Mouse (Mus musculus) embryo, embryonic 11.5 days (tissue): Measurements from ENCODE around the gene Lmod3.
"Not testable (repeated sequence)": the region's sequence is repeated elsewhere in the genome, so short reads cannot be mapped to it uniquely, and the experiment has no call there.

Experiments
- DNase-seq: peaks from one replicate; pipeline ENCODE4 v3.0.0-alpha.2; 2012; ENCODE audit warnings: low read depth, low spot score

Lmod3 gene

GRCm38 (mm10) chr6:97276366-97276765 is 23.8 kb upstream of the Lmod3 start:
- no peak for DNase-seq

DNA sequence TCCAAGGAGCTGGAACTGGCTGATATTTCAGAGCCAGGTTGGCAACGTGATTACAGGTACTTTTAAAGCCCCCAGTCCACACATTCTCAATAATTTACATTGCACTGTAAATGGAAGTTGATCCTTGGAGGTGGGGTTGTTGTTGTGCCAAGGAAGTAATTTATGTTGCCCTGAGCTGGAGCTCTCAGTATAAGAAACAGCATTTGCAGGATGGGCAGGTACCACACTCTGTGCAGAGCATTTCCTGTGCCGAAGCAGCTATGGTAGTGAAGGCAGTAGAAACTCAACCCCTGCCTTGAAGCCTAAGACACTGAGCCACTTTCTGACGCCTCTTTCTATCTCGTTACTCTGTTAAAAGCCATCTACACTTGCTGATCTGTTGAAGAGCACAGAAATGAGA is 23.2 kb upstream of the Lmod3 start:
- DNase-seq = no peak

DNA sequence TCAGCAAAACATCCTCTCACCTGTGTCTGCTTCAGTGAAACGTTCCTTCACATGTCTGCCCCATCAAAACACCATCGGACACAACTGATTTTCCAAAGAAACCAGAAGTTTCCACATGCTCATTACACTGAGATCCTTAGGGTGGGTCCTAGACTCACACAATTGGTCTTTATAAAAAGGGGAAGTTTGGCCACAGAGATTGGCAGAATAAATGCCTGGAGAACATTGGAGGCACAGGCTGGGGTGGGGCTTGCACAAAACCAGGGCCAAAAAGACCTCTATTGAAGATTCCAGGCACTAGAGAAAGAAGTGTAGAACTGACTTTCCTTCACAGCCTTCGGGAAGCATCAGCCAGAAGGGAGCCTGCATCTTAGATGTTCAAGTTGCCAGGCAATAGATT is 21.2 kb upstream of the Lmod3 start:
- DNase-seq = no peak

DNA sequence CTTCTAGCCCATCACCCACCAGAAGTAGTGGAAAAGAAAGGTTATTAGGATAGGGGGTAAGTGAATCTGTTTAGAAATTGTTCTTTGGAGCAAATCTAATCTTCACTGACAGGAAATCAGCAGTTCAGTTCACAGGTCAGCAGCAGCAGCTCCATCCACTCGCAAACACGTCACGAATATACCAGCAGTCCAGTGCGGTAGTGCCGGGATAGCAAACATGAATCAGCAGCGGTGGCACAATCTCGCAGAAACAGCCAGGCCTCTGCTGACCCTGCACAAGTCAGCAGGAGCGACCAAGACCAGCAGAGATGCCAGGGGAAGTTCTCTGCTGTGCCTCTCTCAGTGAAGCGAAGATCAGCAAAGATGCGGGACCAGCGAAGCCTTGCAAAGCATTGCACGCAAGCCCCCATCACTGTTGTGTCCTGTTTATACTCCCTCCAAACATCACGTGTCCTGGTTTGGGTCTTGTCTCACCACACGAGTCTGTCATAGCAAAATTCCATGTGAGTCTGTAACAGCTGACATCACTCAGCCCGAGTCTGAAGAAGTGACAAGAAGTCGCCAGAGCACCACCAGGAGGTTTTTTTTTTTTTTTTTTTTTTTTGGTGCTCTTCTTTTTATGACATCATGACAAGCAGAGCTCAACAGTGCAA is 20.6 kb upstream of the Lmod3 start:
- DNase-seq = no peak

DNA sequence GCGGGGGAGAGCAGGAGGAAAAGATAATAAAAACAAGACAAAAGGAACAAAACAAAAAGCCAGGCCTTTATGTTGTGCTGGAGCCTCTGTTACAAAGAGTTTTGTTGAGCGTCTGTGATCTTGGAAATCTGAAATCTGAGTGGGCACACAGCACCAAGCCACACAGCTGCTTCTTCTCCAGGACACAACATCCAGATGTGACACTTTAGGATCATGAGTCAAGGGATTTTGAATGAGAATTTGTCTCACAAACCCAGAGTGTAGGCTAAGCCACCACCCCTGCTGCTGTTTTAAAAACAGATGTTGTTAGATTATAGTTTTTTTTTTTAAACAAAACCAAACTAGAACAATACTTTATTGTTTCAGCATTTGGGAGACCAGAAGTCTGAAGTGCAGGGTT is 19.8 kb upstream of the Lmod3 start:
- no peak for DNase-seq

DNA sequence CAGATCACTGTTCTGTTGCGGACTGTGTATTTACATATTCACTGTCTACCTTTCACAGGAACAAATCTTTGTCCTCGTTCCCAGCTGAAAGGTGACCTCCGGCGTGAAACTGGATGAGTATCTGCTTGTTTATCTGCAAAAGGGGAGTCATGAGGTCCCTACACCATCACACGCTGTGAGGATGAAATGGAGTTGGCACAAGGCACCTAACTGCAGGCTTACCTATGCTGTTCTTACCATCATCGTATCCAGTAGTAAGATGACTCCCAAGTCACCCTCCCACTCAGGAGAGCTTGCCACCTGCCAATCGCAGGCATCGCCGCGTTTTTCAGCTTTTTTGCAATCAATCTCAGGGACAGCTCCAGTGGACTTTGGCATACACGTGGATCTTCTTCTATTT is 17.0 kb upstream of the Lmod3 start:
- DNase-seq = no peak

GRCm38 (mm10) chr6:97267132-97267531 is 14.6 kb upstream of the Lmod3 start:
- DNase-seq = no peak

DNA sequence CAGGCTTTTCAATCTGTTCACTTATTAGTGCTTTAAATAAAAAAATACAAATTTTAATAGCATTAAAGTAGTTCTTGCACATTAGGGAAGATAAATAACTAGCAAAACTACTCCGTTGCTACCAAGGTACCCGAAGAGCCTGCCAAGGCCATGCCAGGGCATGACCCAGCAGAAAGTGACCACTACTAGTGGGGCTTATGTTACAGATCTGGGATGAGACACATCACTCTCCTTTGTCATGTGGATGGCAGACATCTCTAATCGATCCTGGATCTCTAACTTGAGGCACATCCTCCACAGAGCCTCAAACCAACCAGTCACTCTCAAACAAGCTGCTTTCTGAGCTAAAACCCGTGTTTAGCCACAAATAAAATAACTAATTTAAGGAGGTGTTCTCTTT is 14.1 kb upstream of the Lmod3 start:
- DNase-seq = no peak

DNA sequence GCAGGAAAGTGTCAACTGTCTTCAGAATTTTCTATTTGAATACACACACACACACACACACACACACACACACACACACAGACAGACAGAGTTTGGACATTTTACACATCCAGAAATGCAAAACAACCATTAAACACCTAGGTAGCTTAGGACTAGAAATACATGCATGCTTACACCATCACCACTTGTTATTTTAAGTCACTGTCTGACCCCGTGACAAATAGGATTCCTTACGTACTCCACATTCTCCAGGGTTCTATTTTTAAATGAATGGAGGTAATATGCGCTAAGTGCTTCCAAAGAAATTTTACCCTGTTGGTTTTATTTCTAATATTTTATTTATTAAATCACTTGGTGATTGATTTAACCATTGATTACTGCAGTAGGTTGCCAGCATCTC is 13.1 kb upstream of the Lmod3 start:
- DNase-seq = no peak

- no peak for DNase-seq
Measured at GRCm38 (mm10) chr6:97265240-97265639, 12.7 kb upstream of the Lmod3 start.

GRCm38 (mm10) chr6:97263750-97264149 is 11.2 kb upstream of the Lmod3 start:
- DNase-seq = not testable (repeated sequence)

GRCm38 (mm10) chr6:97262229-97262628 is 9.7 kb upstream of the Lmod3 start:
- no peak for DNase-seq

GRCm38 (mm10) chr6:97259926-97260325 is 7.4 kb upstream of the Lmod3 start:
- DNase-seq = not testable (repeated sequence)

- DNase-seq = no peak
Measured at GRCm38 (mm10) chr6:97258489-97258888, 5.9 kb upstream of the Lmod3 start.

GRCm38 (mm10) chr6:97252086-97252485 is 473 bp downstream of the Lmod3 start:
- no peak for DNase-seq

- DNase-seq = peak; percentile 41
Measured at GRCm38 (mm10) chr6:97250966-97251365, 1.6 kb downstream of the Lmod3 start.

DNA sequence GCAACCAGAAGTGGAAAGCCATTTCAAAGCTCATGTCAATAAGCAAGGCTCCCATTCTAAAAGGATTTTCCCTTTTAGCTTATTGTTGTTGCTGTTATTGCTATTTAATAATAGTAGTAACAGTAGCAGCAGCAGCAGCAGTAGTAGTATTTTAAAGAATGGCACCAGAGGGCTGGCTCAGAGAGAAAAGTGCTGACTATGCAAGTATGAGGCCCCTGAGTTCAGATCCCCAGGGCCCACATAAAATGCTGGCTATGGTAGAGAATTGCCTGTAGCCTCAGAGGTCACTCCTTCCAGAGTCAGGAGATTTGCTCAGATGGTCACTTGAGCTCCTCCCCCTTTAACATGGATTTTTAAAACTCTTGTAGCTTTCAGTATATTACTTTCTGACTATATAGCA is 7.4 kb downstream of the Lmod3 start:
- no peak for DNase-seq

GRCm38 (mm10) chr6:97242522-97242921 is 10.0 kb downstream of the Lmod3 start:
- no peak for DNase-seq

- DNase-seq = no peak
Measured at GRCm38 (mm10) chr6:97240092-97240491, 12.5 kb downstream of the Lmod3 start.

DNA sequence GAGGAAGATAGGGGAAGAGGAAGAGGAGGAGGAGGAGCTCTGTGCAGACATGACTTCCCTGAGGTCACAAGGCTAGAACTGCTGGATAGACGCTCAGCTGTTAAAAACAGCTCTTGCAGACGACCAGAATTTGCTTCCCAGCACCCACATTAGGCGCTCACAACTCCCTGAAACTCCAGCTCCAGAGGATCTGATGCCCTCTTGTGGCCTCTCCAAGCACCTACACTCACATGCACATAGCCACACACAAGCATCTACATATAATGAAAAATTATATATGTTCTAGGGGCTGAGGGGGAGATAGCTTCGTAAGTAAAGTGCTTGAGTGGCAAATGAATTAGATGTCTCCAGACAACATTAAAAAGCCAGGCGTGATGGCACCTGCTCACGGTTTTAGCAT is 13.2 kb downstream of the Lmod3 start:
- DNase-seq = no peak

DNA sequence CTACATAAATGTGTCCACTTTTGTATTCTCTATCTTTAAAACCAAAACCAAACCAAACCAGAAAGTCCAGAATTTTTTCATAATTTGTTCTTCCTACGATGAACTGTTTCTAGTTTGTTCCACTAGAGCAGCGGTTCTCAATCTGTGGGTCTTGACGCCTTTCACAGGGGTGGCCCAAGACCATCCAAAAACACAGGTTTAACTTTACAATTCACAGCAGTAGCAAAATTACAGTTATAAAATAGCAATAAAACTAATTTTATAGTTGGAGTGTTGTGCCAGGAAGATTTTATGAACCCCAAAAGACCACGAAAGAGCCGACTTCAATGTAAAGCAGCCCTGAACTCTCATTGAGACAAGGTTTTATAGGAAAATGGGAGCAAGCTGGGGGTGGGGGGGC is 16.5 kb downstream of the Lmod3 start:
- DNase-seq = no peak

GRCm38 (mm10) chr6:97234911-97235668 is 17.5 kb downstream of the Lmod3 start:
- DNase-seq = no peak

DNA sequence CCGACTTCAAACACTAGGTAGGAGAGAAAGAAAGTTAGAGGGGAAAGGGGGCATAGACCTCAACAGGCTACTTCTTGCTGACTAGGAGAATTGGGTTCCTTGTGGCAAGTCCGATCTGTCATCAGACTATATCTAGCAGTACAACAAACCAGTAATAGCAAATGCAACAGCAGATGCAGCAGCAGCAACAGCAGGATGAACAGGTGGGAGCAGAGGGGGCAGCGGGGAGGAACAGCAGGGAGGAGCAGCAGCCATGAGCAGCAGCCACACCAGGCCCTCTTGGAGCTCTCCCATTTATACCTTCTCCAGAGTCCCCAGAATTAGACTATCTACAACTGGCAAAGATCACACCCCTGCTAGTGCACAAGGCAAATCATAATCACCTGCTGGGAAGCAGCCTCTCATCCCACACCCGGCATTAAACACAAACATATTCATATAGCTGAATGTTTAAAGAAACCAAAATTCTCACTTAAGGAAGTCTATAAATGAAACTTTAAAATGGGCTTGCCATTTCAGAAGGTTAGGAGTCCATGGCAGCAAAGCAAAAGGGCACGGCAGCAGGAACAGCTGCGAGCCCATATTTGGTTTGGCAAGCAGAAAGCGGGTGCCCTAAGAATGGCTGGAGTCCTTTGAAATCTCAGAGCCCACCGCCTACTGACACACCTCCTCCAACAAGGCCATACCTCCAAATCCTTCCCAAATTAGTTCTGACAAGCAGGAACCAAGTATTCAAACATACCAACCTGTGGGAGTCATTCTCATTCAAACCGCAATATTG is 25.3 kb downstream of the Lmod3 start:
- DNase-seq = no peak
